Mouse (Mus musculus): ENCODE data around the gene Gm28635. TPM values are rescaled to one million over a fixed set of nuclear protein-coding genes. Genes with fewer than 3 reads are reported as not detected.

Gm28635 gene
- total RNA-seq, 2 experiments from 2014 or later: not detected

DNA sequence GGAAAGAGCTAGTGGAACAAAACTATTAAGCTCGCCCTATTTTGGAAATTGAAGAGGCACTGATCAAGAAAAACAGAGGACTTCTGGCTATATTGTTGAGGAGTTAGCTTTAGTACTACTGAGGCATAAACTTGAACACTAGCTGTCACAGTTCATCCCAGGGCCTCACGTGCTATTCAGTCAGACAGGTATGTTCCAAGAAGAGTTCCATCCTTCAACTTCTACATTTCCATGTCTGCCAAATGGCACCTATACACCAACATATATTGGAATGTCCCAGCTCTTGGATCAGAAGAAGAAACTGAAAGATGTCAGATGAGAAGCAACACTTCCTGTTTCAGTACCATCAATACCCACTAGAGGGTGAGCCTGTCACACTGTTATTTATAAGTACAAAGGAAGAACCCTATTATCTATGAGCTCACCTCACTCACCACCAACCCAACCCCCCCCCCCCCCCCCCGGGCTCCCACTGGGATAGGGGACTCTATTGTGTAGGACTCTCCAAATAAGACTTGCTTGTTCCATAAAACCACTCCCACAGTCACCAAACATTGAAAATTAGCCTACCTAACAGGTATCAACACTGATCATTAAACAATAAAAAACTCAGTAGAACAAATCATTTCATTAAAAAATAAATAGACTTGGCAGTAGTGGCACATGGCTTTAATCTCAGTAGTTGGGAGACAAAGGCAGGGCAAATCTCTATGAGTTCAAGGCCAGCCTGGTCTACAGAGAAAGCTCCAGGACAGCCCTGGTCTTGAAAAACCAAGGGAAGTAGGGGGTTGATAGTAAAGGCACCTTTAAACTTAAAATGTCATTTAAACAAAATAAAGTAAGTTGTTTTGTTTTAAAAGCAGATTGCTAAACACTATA lies 60.0 kb downstream of the Gm28635 start:
- DNase-seq: no peak

DNA sequence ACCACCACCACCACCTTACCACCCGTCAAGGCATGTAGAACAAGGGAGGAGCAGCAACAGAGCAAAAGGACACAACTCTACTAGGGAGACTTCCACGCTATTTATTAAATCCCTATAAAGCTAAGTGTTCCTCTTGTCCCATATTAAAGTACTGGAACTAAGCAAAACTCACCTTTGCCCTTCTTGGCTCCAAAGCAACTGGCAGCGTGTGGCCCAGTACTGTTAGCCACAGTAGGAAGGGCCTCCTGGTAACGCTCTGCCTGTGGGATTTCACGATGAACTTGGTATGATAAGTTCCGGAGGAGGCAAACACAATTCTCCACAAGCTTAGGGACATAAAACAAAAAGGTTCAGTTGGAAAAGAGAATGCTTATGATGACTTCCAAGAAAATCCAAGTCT lies 65.1 kb downstream of the Gm28635 start:
- intact Hi-C loops (cut with DNase I; ENCODE audit: low total_unique reads): no loop called here
- DNase-seq: no peak

More for the DNA sequence above, 60.0 kb downstream of the Gm28635 start:
- intact Hi-C loops (cut with DNase I; ENCODE audit: low total_unique reads): loop anchor here (5.0 kb wide), 1 partner anchor 49 kb away; no protein-coding TSS in a partner anchor

DNA sequence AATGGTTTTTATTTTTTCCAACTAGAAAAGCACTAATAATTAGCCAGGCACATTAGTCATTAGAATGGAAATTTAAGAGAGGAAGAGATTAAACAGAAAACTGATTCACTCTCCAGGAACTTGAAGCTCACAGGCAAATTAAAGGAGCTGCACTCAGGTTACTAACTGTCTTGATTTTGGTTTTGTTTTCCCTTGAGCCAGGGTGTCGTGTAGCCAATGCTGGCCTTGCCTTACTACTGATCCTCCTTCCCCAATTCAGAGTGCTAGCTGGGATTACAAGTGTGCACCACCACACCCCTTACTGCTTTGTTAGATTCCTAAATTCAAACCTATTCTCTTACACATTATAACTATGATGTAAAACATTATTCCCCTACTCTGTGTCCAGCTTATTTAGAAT lies 70.0 kb downstream of the Gm28635 start:
- intact Hi-C loops (cut with DNase I; ENCODE audit: low total_unique reads): no loop called here
- no peak for DNase-seq

DNA sequence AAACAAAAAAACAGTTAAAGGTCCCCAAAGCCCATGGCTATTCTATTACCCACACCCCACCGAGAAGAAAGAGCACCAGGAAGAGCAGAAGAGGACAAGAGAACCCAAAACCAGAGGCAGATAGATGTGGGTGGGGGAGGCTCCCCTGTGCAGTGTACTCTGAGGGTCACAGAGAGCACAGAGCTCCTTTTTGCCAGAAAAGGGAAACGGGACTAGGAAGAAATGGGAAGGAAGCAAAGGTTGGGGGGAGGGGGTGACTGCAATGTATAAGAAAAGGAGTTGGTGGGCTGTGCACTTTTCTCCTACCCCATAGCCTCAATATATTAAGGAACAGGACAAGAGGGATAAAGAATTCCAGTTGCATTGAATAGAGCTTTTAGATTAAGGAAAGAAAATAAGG lies 76.9 kb downstream of the Gm28635 start:
- intact Hi-C loops (cut with DNase I; ENCODE audit: low total_unique reads): no loop called here
- no peak for DNase-seq

DNA sequence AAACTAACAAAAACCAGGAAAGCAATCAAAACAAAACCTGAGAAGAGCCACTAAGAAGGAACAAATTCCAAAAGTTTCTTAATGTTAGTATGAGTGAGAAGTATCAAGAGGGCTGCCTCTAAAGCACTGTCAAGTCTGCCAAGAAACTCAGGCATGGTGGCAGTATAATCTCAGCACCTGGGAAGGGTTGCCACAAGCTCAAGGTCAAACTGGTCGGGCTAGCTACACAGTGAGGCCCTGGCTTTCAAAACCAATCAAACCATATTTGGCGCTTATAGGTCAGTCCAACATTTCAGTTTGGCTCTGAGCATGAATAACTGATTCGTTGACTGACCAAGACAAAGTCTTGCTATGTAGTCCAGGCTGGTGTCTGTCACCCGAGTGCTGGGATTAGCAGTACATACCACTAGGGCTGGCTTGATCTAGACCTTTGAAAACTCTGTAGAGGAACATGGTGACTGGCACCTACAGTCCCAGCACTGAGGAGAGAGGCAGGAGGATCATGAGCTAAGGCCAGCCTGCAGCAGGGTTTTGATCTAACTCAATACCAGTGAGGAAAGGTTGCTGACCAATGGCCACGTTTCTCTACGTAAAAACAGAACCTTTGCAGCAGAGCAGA lies 78.5 kb downstream of the Gm28635 start:
- intact Hi-C loops (cut with DNase I; ENCODE audit: low total_unique reads): no loop called here
- DNase-seq: no peak

DNA sequence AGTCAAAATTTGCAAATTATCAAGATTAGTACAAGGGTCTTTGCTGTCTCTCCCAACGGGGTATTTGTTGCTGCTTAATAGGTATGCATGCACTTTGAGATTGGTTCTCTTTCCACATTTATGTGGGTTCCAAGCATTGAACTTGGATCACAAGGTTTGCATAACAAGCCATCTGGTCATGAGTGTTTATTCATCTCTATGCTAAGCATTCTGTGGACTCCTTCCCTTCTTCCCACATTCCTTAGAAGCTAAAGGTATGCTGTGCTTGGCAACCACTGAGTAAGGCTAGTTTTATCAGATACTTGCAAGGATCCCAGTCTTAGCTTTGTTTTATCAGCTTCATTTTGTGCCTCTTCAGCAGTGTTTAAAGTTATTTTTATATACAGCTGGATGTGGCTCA lies 80.7 kb downstream of the Gm28635 start:
- DNase-seq: no peak

DNA sequence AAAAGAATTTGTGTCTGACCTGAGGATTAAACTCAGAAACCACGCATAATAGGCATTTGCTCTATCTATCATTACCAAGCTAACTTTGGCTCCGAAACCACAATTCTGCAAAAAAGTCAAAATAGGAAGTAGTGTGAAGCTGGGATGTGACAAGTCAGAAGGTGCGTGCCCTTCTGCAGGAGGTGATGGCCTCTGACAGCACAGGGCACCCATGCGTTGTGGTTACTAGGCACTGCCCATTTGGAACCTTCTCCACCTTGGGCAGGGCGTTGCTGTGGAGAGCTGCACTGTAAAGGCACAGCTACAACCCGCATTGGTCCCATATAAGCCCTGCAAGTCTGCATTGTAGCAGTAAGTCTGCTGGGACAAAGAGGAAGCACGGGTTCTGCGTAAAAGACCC lies 85.0 kb downstream of the Gm28635 start:
- DNase-seq: no peak
- intact Hi-C loops (cut with DNase I; ENCODE audit: low total_unique reads): no loop called here

More for the DNA sequence above, 80.7 kb downstream of the Gm28635 start:
- intact Hi-C loops (cut with DNase I; ENCODE audit: low total_unique reads): no loop called here

DNA sequence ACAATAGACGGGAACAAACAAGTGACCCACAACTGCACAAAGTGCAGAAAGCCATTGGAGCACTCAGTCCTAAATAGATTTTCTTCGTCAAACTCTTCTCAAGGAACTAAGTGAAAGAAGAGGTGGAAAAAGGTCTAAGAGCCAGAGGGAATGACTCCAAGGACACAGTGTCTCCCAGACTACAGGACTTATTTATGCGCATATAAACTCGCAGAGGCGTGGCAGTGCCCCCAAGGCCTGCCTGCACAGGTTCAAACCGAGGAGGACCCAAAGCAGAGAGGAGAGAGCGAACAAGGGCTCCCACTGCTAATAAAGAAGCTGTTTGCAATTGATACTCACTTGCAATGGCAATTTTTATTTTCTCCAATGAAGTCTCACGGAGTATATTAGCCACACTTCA lies 92.1 kb downstream of the Gm28635 start:
- intact Hi-C loops (cut with DNase I; ENCODE audit: low total_unique reads): no loop called here
- no peak for DNase-seq

DNA sequence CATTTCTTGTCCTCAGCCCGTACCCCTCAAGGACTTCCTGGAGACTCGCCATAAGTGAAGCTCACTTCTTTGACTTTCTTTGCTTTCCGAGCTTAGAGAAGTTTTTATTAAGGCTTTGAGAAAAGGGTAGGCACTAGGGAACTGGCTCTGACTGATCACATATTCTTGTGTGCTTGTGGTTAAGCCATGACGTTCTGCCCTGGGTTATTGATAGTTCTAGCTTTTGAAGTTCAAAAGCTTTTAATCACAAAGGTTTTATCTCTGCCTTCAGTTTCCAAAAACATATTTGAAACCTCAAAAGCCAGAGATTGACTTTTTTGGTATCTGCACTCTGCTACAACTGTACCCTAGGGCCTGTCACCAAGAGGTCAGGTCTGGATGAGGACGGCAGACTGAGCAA lies 95.6 kb downstream of the Gm28635 start:
- intact Hi-C loops (cut with DNase I; ENCODE audit: low total_unique reads): no loop called here
- DNase-seq: no peak

DNA sequence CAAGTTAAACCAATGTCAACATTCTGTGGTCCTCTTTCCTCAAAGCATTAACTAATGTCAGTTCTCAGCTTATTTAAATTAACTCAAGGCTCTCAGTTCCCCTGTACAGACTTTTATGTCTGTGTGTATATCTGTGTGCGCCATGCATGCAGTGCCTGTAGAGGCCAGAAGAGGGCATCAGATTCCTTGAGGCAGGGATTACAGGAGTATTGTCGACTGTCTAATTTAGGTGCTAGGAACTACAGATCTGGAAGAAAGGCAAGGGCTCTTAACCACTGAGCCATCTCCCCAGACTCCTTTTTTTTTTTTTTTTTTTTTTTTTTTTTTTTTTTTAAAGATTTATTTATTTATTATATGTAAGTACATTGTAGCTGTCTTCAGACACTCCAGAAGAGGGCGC lies 96.6 kb downstream of the Gm28635 start:
- DNase-seq: no peak
- intact Hi-C loops (cut with DNase I; ENCODE audit: low total_unique reads): no loop called here

DNA sequence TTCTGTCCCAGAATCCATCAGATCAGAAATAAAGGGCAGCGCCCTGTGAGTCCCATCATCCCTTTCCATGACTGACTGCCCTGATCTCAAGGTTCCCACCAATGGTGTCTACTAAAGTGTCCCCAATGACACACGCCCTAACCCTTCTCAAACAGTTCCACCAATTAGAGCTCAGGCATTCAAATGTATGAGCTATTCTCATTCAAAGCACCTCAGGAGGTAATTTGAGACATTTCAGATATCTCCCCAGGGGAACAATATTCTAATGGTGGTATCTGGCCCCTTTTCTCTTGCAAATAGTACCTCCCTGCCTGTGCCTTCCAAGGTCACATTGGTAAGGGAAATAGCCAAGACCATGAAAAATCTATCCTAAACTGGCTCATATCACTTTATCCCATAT lies 98.5 kb downstream of the Gm28635 start:
- no peak for DNase-seq
- intact Hi-C loops (cut with DNase I; ENCODE audit: low total_unique reads): no loop called here

DNA sequence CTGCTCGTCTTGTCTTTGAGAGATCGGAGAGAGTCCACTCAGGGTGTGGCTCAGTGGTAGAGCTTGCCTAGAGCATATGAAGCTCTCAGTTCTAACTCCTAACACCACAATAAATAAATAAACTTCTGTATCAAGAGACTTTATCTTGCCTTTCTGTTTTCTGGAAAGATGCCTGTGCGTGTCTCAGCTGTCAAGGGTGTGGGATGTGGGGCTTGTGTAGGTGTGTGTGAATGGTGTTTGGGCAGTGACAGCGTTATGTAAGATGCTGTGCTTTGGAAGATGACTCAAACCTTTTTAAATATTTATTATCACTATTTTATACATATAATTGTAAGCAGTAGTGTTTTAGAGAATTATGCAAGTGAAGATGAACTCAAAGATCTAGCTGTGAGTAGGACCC lies 103.7 kb downstream of the Gm28635 start:
- intact Hi-C loops (cut with DNase I; ENCODE audit: low total_unique reads): no loop called here
- no peak for DNase-seq

DNA sequence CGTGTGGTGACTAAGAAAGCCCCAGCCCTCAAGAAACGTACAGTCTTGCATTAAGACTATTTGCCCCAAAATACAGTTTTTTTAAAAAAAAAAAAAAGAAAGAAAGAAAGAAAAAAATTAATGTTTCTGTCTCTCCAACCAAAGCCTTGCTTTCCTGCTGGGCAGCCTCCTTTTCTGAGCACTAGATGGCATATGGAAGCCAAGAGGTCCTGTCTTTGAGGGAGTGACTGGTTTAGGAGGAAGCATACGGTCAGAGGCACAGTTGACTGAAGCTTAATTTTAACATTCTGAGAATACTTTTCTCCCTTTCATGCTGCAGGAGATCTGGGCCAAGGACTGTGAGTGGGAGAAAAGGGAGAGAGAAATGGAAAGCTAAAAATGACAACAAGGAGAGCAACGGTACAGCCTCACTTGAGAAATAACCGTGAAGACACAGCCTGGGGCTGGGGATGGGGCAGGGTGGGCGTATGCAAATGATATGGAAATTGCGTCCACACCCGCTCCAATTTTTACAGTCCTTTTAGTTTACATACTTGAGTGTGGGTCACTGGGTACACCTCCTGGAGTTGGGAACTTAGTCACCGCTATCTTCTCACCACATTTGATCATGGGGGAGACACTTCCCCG lies 120.8 kb downstream of the Gm28635 start:
- DNase-seq: no peak

More for the DNA sequence above, 120.8 kb downstream of the Gm28635 start:
- intact Hi-C loops (cut with DNase I; ENCODE audit: low total_unique reads): no loop called here

Other genes with a start within 250 kb of the Gm28635 start
- 1 to 10 TPM; 6.7 to 6.9 TPM for gene Tfpi, start 201.3 kb downstream of the Gm28635 start, total RNA-seq (2021)
- 10 to 100 TPM; 46.4 to 49.7 TPM for gene Ctnnd1, start 27.3 kb downstream of the Gm28635 start, total RNA-seq (2021)
- not detected for gene Btbd18, start 19.0 kb downstream of the Gm28635 start, total RNA-seq (2021)
- 10 to 100 TPM; 13.3 to 15.6 TPM for gene Selenoh, start 7.3 kb downstream of the Gm28635 start, total RNA-seq (2021)
- gene Med19, start 361 bp upstream of the Gm28635 start, total RNA-seq (2021): 1 to 10 TPM; 7.4 to 9.9 TPM
- gene Tmx2, start 1.1 kb upstream of the Gm28635 start, total RNA-seq (2021): 10 to 100 TPM; 45.5 to 52.3 TPM
- gene Zdhhc5, start 37.1 kb upstream of the Gm28635 start, total RNA-seq (2021): 10 to 100 TPM; 41.3 to 45.1 TPM
- gene Clp1, start 49.3 kb upstream of the Gm28635 start, total RNA-seq (2021): 1 to 10 TPM; 4.1 to 4.9 TPM
- gene Ypel4, start 56.0 kb upstream of the Gm28635 start, total RNA-seq (2021): 1 to 10 TPM in 1 of 2 experiments, under 1 TPM in 1; 0.73 to 1.0 TPM
- 1 to 10 TPM in 1 of 2 experiments, under 1 TPM in 1; 0.66 to 1.0 TPM for gene Gm19426, start 65.6 kb upstream of the Gm28635 start, total RNA-seq (2021)
- gene Serping1, start 97.4 kb upstream of the Gm28635 start, total RNA-seq (2021): 10 to 100 TPM; 55.0 to 72.1 TPM
- gene Ube2l6, start 120.8 kb upstream of the Gm28635 start, total RNA-seq (2021): 1 to 10 TPM; 6.1 to 7.0 TPM
- 100 to 1,000 TPM in 1 of 2 experiments, 10 to 100 TPM in 1; 95.9 to 120 TPM for gene Smtnl1, start 144.6 kb upstream of the Gm28635 start, total RNA-seq (2021)
- 10 to 100 TPM; 45.7 to 46.0 TPM for gene Timm10, start 149.0 kb upstream of the Gm28635 start, total RNA-seq (2021)
- 10 to 100 TPM in 1 of 2 experiments, 1 to 10 TPM in 1; 6.2 to 16.1 TPM for gene Slc43a1, start 160.8 kb upstream of the Gm28635 start, total RNA-seq (2021)
- under 1 TPM; 0.55 to 0.64 TPM for gene Rtn4rl2, start 208.7 kb upstream of the Gm28635 start, total RNA-seq (2021)